Mouse (Mus musculus) hindbrain, embryonic 14.5 days (tissue): ENCODE measurements at regions not wholly inside any gene's neighbourhood (a gene's known extent, or its start where the extent isn't known, plus 50 kb on each side); places are given as distances from the start of the nearest gene placed in this dataset.

Source experiments
- ATAC-seq: fragments of 200-750 bp; cut with Nextera tagmentation; 2 replicates; pipeline ENCODE4 v1.8.0; 2017; ENCODE audit warnings: moderate number of reproducible peaks, mild to moderate bottlenecking, moderate TSS enrichment, moderate library complexity; ENCODE audit not compliant: low FRiP score
- DNase-seq: peaks from one replicate; pipeline ENCODE4 v3.0.0-alpha.2; 2015; ENCODE audit warnings: low spot score
- H3K27ac ChIP-seq: fragments of 300-500 bp; sonication (generic); 2 replicates; pipeline ENCODE4 v1.5.1; 2014; ENCODE audit warnings: mild to moderate bottlenecking, moderate library complexity
- H3K27me3 ChIP-seq: fragments of 300-500 bp; sonication (generic); 2 replicates; pipeline ENCODE4 v1.6.1; 2014; ENCODE audit warnings: mild to moderate bottlenecking, low read length, mixed read lengths; ENCODE audit not compliant: control insufficient read depth, insufficient read depth
- H3K36me3 ChIP-seq: fragments of 300-500 bp; sonication (generic); replicated peaks from 2 replicates; pipeline ENCODE4 v1.6.1; 2014; ENCODE audit not compliant: control insufficient read depth, insufficient read depth
- H3K4me1 ChIP-seq: fragments of 300-500 bp; sonication (generic); replicated peaks from 2 replicates; pipeline ENCODE4 v1.6.1; 2014; ENCODE audit warnings: antibody characterized with exemption, low read length, mixed read lengths; ENCODE audit not compliant: control insufficient read depth, insufficient read depth
- H3K4me2 ChIP-seq: fragments of 300-500 bp; sonication (generic); replicated peaks from 2 replicates; pipeline ENCODE4 v1.6.1; 2014; ENCODE audit warnings: mild to moderate bottlenecking, moderate library complexity
- H3K4me3 ChIP-seq: fragments of 300-500 bp; sonication (generic); replicated peaks from 2 replicates; pipeline ENCODE4 v1.5.1; 2014; ENCODE audit warnings: mild to moderate bottlenecking, low read length
- H3K9ac ChIP-seq: fragments of 300-500 bp; sonication (generic); 2 replicates; pipeline ENCODE4 v1.6.1; 2014
- H3K9me3 ChIP-seq: fragments of 300-500 bp; sonication (generic); 2 replicates; pipeline ENCODE4 v1.6.1; 2016; ENCODE audit warnings: low read length; ENCODE audit not compliant: control insufficient read depth
- WGBS: fragments of 180-500 bp; shearing (Covaris S2); extraction: QIAGEN DNeasy Blood & Tissue Kit; methylation state at CpG from one replicate; pipeline ENCODE4 v1.1.7; 2014; 5-methylcytosine and 5-hydroxymethylcytosine counted together

GRCm38 (mm10) chr16:31508981-31509380 is 86.9 kb downstream of the Bdh1 start:
- H3K4me1 ChIP-seq, result peaks cover 14% of the 10 kb centered on the region
- DNase-seq (peak; percentile 79), ATAC-seq (peak; percentile 90)
- H3K27ac ChIP-seq, result peak overlapping the region; percentile 76
- no peaks in the 10 kb centered on the region for H3K36me3 ChIP-seq
- no peak overlapping the region for H3K4me3 ChIP-seq
- H3K4me2 ChIP-seq, result peak overlapping the region; percentile 46
- 1% methylated on average over 18 of the region's 18 CpGs for WGBS
- H3K27me3 ChIP-seq, result no peaks in the 10 kb centered on the region
- peak overlapping the region; percentile 44 for H3K9ac ChIP-seq
- H3K9me3 ChIP-seq, result no peaks in the 10 kb centered on the region

GRCm38 (mm10) chr16:31510097-31510496 is 88.0 kb downstream of the Bdh1 start:
- Histone ChIP-seq H3K4me2 (no peak overlapping the region), H3K4me1 (peaks cover 14% of the 10 kb centered on the region), H3K9me3 (no peaks in the 10 kb centered on the region), H3K27ac (no peak overlapping the region), H3K27me3 (no peaks in the 10 kb centered on the region), H3K36me3 (no peaks in the 10 kb centered on the region), H3K9ac (no peak overlapping the region), H3K4me3 (no peak overlapping the region)
- DNase-seq (no peak), ATAC-seq (no peak)
- 84% methylated on average over 8 of the region's 8 CpGs for WGBS

- WGBS, result 97% methylated on average over 3 of the region's 3 CpGs
- ATAC-seq (no peak), DNase-seq (no peak)
- H3K4me3 ChIP-seq, result no peak overlapping the region
- no peak overlapping the region for H3K4me2 ChIP-seq
- H3K27ac ChIP-seq, result no peak overlapping the region
- no peaks in the 10 kb centered on the region for H3K36me3 ChIP-seq
- no peaks in the 10 kb centered on the region for H3K9me3 ChIP-seq
- no peaks in the 10 kb centered on the region for H3K27me3 ChIP-seq
- no peak overlapping the region for H3K9ac ChIP-seq
- H3K4me1 ChIP-seq, result no peaks in the 10 kb centered on the region; the same call in 1 of the 2 replicates
Measured at GRCm38 (mm10) chr16:31518816-31519215, 96.7 kb downstream of the Bdh1 start.

- no peak for DNase-seq
- H3K27me3 ChIP-seq, result no peaks in the 10 kb centered on the region
- H3K9me3 ChIP-seq, result no peaks in the 10 kb centered on the region
- H3K9ac ChIP-seq, result no peak overlapping the region
- H3K36me3 ChIP-seq, result no peaks in the 10 kb centered on the region
- no peak for ATAC-seq
- H3K4me2 ChIP-seq, result no peak overlapping the region
- no peaks in the 10 kb centered on the region; the same call in 1 of the 2 replicates for H3K4me1 ChIP-seq
- no peak overlapping the region for H3K4me3 ChIP-seq
- 79% methylated on average over 9 of the region's 9 CpGs for WGBS
- no peak overlapping the region for H3K27ac ChIP-seq
Measured at GRCm38 (mm10) chr16:31520081-31520480, 98.0 kb downstream of the Bdh1 start.

GRCm38 (mm10) chr16:31521786-31522185 is 99.7 kb downstream of the Bdh1 start:
- Histone ChIP-seq H3K36me3 (no peaks in the 10 kb centered on the region), H3K4me1 (no peaks in the 10 kb centered on the region; the same call in 1 of the 2 replicates), H3K27ac (no peak overlapping the region), H3K27me3 (no peaks in the 10 kb centered on the region), H3K4me2 (no peak overlapping the region), H3K4me3 (no peak overlapping the region), H3K9ac (no peak overlapping the region), H3K9me3 (no peaks in the 10 kb centered on the region)
- no peak for ATAC-seq
- no peak for DNase-seq
- 71% methylated on average over 6 of the region's 6 CpGs for WGBS

- no peak for ATAC-seq
- no peaks in the 10 kb centered on the region for H3K27me3 ChIP-seq
- no peak overlapping the region for H3K9ac ChIP-seq
- 73% methylated on average over 10 of the region's 10 CpGs for WGBS
- H3K27ac ChIP-seq, result no peak overlapping the region
- no peak overlapping the region for H3K4me3 ChIP-seq
- DNase-seq, result no peak
- H3K36me3 ChIP-seq, result no peaks in the 10 kb centered on the region
- no peak overlapping the region for H3K4me2 ChIP-seq
- peaks cover 6% of the 10 kb centered on the region for H3K4me1 ChIP-seq
- no peaks in the 10 kb centered on the region for H3K9me3 ChIP-seq
Measured at GRCm38 (mm10) chr16:31526711-31527344, 104.7 kb downstream of the Bdh1 start.

- Histone ChIP-seq H3K4me3 (no peak overlapping the region), H3K4me1 (peaks cover 6% of the 10 kb centered on the region), H3K27ac (no peak overlapping the region), H3K4me2 (no peak overlapping the region), H3K27me3 (no peaks in the 10 kb centered on the region), H3K9me3 (no peaks in the 10 kb centered on the region), H3K36me3 (no peaks in the 10 kb centered on the region), H3K9ac (no peak overlapping the region)
- WGBS, result 68% methylated on average over 11 of the region's 11 CpGs
- ATAC-seq (peak; percentile 31; the same call in 1 of the 2 replicates), DNase-seq (no peak)
Measured at GRCm38 (mm10) chr16:31528596-31529283, 106.7 kb downstream of the Bdh1 start.

- no peak overlapping the region for H3K4me3 ChIP-seq
- H3K4me2 ChIP-seq, result no peak overlapping the region
- H3K36me3 ChIP-seq, result no peaks in the 10 kb centered on the region
- no peaks in the 10 kb centered on the region for H3K9me3 ChIP-seq
- H3K27me3 ChIP-seq, result no peaks in the 10 kb centered on the region
- H3K9ac ChIP-seq, result no peak overlapping the region
- ATAC-seq (no peak), DNase-seq (no peak)
- peaks cover 6% of the 10 kb centered on the region for H3K4me1 ChIP-seq
- peak overlapping the region; percentile 8; the same call in 1 of the 2 replicates for H3K27ac ChIP-seq
- WGBS, result 72% methylated on average over 13 of the region's 13 CpGs
Measured at GRCm38 (mm10) chr16:31529284-31529958, 107.3 kb downstream of the Bdh1 start.

GRCm38 (mm10) chr16:31530090-31530489 is 108.0 kb downstream of the Bdh1 start:
- 90% methylated on average over 8 of the region's 8 CpGs for WGBS
- Histone ChIP-seq H3K4me3 (no peak overlapping the region), H3K27me3 (no peaks in the 10 kb centered on the region), H3K4me1 (peaks cover 6% of the 10 kb centered on the region), H3K27ac (no peak overlapping the region), H3K9ac (no peak overlapping the region), H3K9me3 (no peaks in the 10 kb centered on the region), H3K4me2 (no peak overlapping the region), H3K36me3 (no peaks in the 10 kb centered on the region)
- ATAC-seq (no peak), DNase-seq (no peak)
